Mouse (Mus musculus) heart, embryonic 10.5 days (tissue): ENCODE data around the gene Tbkbp1. TPM values are rescaled to one million over a fixed set of nuclear protein-coding genes. Genes with fewer than 3 reads are reported as not detected.
A peak's percentile ranks its signal among the peaks of the same experiment; 100 is the strongest.
"Not testable (repeated sequence)": the region's sequence is repeated elsewhere in the genome, so short reads cannot be mapped to it uniquely, and the experiment has no call there.

Experiments
- DNase-seq: peaks from one replicate; pipeline ENCODE4 v3.0.0-alpha.2; 2017; ENCODE audit warnings: low spot score
- H3K27ac ChIP-seq: fragments of 300-500 bp; sonication (generic); 2 replicates; pipeline ENCODE4 v1.5.1; 2016; ENCODE audit warnings: mild to moderate bottlenecking
- H3K27me3 ChIP-seq: fragments of 300-500 bp; sonication (generic); 2 replicates; pipeline ENCODE4 v1.6.1; 2016; ENCODE audit warnings: mild to moderate bottlenecking; ENCODE audit not compliant: poor library complexity, insufficient read depth, severe bottlenecking
- H3K36me3 ChIP-seq: fragments of 300-500 bp; sonication (generic); 2 replicates; pipeline ENCODE4 v1.6.1; 2016; ENCODE audit warnings: mild to moderate bottlenecking, moderate library complexity
- H3K4me1 ChIP-seq: fragments of 300-500 bp; sonication (generic); 2 replicates; pipeline ENCODE4 v1.6.1; 2016; ENCODE audit warnings: mild to moderate bottlenecking
- H3K4me3 ChIP-seq: fragments of 300-500 bp; sonication (generic); 2 replicates; pipeline ENCODE4 v1.5.1; 2016; ENCODE audit warnings: mild to moderate bottlenecking, moderate library complexity
- H3K9me3 ChIP-seq: fragments of 300-500 bp; sonication (generic); 2 replicates; pipeline ENCODE4 v1.6.1; 2016; ENCODE audit warnings: mild to moderate bottlenecking, moderate library complexity
- WGBS: fragments of 180-500 bp; shearing (Covaris S2); methylation state at CpG from one replicate; pipeline ENCODE4 v1.1.7; 2016; 5-methylcytosine and 5-hydroxymethylcytosine counted together
- polyA plus RNA-seq: library from polyadenylated mRNA; unstranded; fragments of >200 nt; fragmentation: Nextera tagmentation; extraction: Ambion mirVana; gene quantifications from 2 replicates; pipeline ENCODE4 v1.2.1, GENCODE M21; 2016

Gene Tbkbp1
- polyA plus RNA-seq = 7.6 and 8.4 TPM in 2 replicates

GRCm38 (mm10) chr11:97151343-97151801 lies at the start of gene Tbkbp1:
Gene Tbkbp1 (minus strand): TSS chr11:97151495.
- peaks cover 55% of the 10 kb centered on the region for H3K4me1 ChIP-seq
- DNase-seq = no peak
- H3K9me3 ChIP-seq = no peaks in the 10 kb centered on the region
- peak within 1 kb of the TSS; percentile 83 for H3K4me3 ChIP-seq
- WGBS = 1% methylated on average over 34 of the region's 64 CpGs
- peaks cover 27% of the 10 kb centered on the region for H3K36me3 ChIP-seq
- H3K27me3 ChIP-seq = peaks cover 20% of the 10 kb centered on the region
- H3K27ac ChIP-seq = peak within 1 kb of the TSS; percentile 93

GRCm38 (mm10) chr11:97199519-97199918 lies 48.2 kb upstream of the Tbkbp1 start:
- Histone ChIP-seq H3K9me3 (no peaks in the 10 kb centered on the region), H3K27ac (no peak overlapping the region), H3K36me3 (no peaks in the 10 kb centered on the region), H3K27me3 (no peaks in the 10 kb centered on the region), H3K4me3 (no peak overlapping the region), H3K4me1 (peaks cover 7% of the 10 kb centered on the region)
- no peak for DNase-seq
- WGBS = 82% methylated on average over 6 of the region's 6 CpGs

DNA sequence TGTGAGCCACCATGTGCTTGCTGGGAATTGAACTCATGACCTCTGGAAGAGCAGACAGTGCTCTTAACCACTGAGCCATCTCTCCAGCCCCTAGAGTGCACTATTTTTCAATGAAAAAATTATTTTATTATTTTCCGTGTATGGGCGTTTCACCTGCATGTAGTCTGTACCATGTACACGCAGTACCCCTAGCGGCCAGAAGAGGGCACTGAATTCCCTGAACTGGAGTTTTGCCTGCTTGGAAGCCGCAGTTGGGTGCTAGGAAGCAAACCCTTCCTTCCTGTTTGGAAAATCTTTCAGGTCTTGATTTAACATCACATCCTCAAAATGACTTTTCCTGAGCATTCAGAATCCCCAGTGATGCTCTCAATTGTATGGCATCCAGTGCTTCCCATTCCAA lies 47.3 kb upstream of the Tbkbp1 start:
- Histone ChIP-seq H3K9me3 (no peaks in the 10 kb centered on the region), H3K4me1 (peaks cover 7% of the 10 kb centered on the region), H3K36me3 (no peaks in the 10 kb centered on the region), H3K27me3 (no peaks in the 10 kb centered on the region), H3K4me3 (no peak overlapping the region), H3K27ac (no peak overlapping the region)
- no peak for DNase-seq
- WGBS = 14% methylated on average over 5 of the region's 5 CpGs

DNA sequence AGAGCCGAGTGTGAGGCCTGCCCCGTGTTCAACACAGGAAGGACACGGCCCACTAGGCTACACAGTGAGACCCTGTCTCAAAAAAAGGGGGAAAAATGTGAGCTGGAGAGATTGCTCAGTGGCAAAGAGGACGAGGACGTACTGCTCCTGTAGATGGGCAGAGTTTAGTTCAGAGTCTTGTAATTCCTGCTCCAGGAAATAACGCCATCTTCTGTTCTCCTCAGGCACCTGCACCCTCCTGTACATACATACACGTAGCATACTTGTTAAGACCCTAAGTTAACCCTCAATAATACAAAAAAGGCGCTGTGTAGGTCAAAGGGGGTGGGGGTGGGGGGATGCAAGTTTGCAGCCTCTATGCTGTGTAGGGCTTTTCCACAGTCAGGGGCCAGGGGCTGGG lies 45.7 kb upstream of the Tbkbp1 start:
- WGBS = 77% methylated on average over 8 of the region's 8 CpGs
- no peak for DNase-seq
- Histone ChIP-seq H3K27ac (no peak overlapping the region), H3K4me1 (peaks cover 7% of the 10 kb centered on the region), H3K4me3 (no peak overlapping the region), H3K27me3 (no peaks in the 10 kb centered on the region), H3K9me3 (no peaks in the 10 kb centered on the region), H3K36me3 (no peaks in the 10 kb centered on the region)

DNA sequence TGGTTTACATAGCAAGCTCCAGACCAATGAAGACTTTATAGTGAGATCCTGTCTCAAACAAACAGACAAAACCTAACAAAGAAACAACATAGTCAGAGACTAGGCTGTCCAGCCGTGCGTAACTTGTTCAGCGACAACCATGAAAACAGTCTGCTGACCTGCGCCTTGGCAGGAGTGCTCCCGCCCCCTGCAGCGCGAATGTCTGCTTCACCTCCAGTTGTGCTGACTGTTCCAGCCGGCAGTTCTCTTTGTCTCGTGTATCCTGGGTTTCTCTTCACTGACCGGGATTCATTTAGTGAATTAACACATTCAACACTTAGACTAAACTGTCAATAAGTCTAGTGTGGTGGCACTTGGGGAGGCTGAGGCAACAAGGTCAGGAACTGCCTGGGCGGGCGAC lies 45.2 kb upstream of the Tbkbp1 start:
- Histone ChIP-seq H3K4me3 (no peak overlapping the region), H3K36me3 (no peaks in the 10 kb centered on the region), H3K9me3 (no peaks in the 10 kb centered on the region), H3K27me3 (no peaks in the 10 kb centered on the region), H3K27ac (no peak overlapping the region), H3K4me1 (peaks cover 12% of the 10 kb centered on the region)
- DNase-seq = no peak
- WGBS = 64% methylated on average over 12 of the region's 12 CpGs

DNA sequence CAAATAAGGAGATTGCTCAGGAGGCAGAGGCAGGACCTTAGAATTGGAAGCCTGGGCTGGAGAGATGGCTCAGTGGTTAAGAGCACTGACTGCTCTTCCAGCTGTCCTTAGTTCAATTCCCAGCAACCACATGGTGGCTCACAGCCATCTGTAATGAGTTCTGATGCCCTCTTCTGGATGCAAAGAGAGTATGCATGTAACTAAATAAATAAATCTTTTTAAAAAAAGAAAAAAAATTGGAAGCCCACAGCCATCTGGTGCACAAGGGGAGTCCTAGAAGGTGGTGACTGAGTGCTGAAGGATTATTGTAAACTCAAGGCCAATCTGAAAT lies 41.3 kb upstream of the Tbkbp1 start:
- no peak overlapping the region for H3K4me3 ChIP-seq
- H3K27ac ChIP-seq = no peak overlapping the region
- no peak for DNase-seq
- H3K4me1 ChIP-seq = peaks cover 21% of the 10 kb centered on the region
- H3K36me3 ChIP-seq = peaks cover 5% of the 10 kb centered on the region; the same call in 1 of the 2 replicates
- no peaks in the 10 kb centered on the region for H3K27me3 ChIP-seq
- H3K9me3 ChIP-seq = no peaks in the 10 kb centered on the region

- WGBS = 66% methylated on average over 6 of the region's 6 CpGs
- no peaks in the 10 kb centered on the region for H3K9me3 ChIP-seq
- H3K4me1 ChIP-seq = peaks cover 21% of the 10 kb centered on the region
- DNase-seq = no peak
- no peak overlapping the region for H3K4me3 ChIP-seq
- peaks cover 5% of the 10 kb centered on the region; the same call in 1 of the 2 replicates for H3K36me3 ChIP-seq
- H3K27me3 ChIP-seq = no peaks in the 10 kb centered on the region
- H3K27ac ChIP-seq = 0 out of 2 replicates have a peak overlapping the region, but pooled peaks have one; percentile 2
Observed at GRCm38 (mm10) chr11:97191915-97192620, 40.8 kb upstream of the Tbkbp1 start.

- H3K9me3 ChIP-seq = no peaks in the 10 kb centered on the region
- H3K4me1 ChIP-seq = peaks cover 23% of the 10 kb centered on the region
- DNase-seq = no peak
- H3K27me3 ChIP-seq = no peaks in the 10 kb centered on the region
- H3K27ac ChIP-seq = no peak overlapping the region
- no peak overlapping the region for H3K4me3 ChIP-seq
- 86% methylated on average over 6 of the region's 6 CpGs for WGBS
- peaks cover 7% of the 10 kb centered on the region for H3K36me3 ChIP-seq
Observed at GRCm38 (mm10) chr11:97190992-97191391, 39.7 kb upstream of the Tbkbp1 start.

GRCm38 (mm10) chr11:97189645-97190044 lies 38.4 kb upstream of the Tbkbp1 start:
- not testable (repeated sequence) for H3K27me3 ChIP-seq, DNase-seq, H3K9me3 ChIP-seq
- Histone ChIP-seq H3K27ac (0 out of 2 replicates have a peak overlapping the region, but pooled peaks have one; percentile 99), H3K36me3 (peaks cover 20% of the 10 kb centered on the region), H3K4me3 (peak overlapping the region; percentile 97), H3K4me1 (peaks cover 30% of the 10 kb centered on the region)
- WGBS = 90% methylated on average over 6 of the region's 6 CpGs

GRCm38 (mm10) chr11:97189231-97189630 lies 37.9 kb upstream of the Tbkbp1 start:
- peaks cover 24% of the 10 kb centered on the region for H3K36me3 ChIP-seq
- 36% methylated on average over 3 of the region's 3 CpGs for WGBS
- no peaks in the 10 kb centered on the region for H3K9me3 ChIP-seq
- H3K27me3 ChIP-seq = no peaks in the 10 kb centered on the region
- DNase-seq = no peak
- peak overlapping the region; percentile 97 for H3K4me3 ChIP-seq
- H3K27ac ChIP-seq = peak overlapping the region; percentile 99
- peaks cover 33% of the 10 kb centered on the region for H3K4me1 ChIP-seq

- WGBS = 1% methylated on average over 15 of the region's 15 CpGs
- Histone ChIP-seq H3K27me3 (no peaks in the 10 kb centered on the region), H3K36me3 (peaks cover 31% of the 10 kb centered on the region), H3K4me3 (peak overlapping the region; percentile 97), H3K27ac (peak overlapping the region; percentile 99), H3K9me3 (no peaks in the 10 kb centered on the region), H3K4me1 (peaks cover 33% of the 10 kb centered on the region)
- no peak for DNase-seq
Observed at GRCm38 (mm10) chr11:97188643-97188955, 37.3 kb upstream of the Tbkbp1 start.

- under 1% methylated on average over 97 of the region's 101 CpGs for WGBS
- Histone ChIP-seq H3K9me3 (no peaks in the 10 kb centered on the region), H3K36me3 (peaks cover 37% of the 10 kb centered on the region), H3K27me3 (no peaks in the 10 kb centered on the region), H3K27ac (peak within 1 kb of the TSS; percentile 99), H3K4me3 (peak within 1 kb of the TSS; percentile 97), H3K4me1 (peaks cover 33% of the 10 kb centered on the region)
- peak; percentile 100 for DNase-seq
Observed at GRCm38 (mm10) chr11:97187764-97188642, 36.7 kb upstream of the Tbkbp1 start, which contains the start of gene Kpnb1. Gene Kpnb1 (minus strand): TSS chr11:97187881.
